Mouse (Mus musculus) right cerebral cortex, postnatal 36 days (tissue): ENCODE measurements around the gene Kank4.
"Not testable (repeated sequence)": the region's sequence is repeated elsewhere in the genome, so short reads cannot be mapped to it uniquely, and the experiment has no call there.

Source experiments
- DNase-seq, 2 experiments: peaks; one replicate each; pipeline ENCODE4 v3.0.0; 2022; ENCODE audit warnings: low spot score in 2 of 2, mixed read lengths in 1 of 2

The Kank4 gene

DNA sequence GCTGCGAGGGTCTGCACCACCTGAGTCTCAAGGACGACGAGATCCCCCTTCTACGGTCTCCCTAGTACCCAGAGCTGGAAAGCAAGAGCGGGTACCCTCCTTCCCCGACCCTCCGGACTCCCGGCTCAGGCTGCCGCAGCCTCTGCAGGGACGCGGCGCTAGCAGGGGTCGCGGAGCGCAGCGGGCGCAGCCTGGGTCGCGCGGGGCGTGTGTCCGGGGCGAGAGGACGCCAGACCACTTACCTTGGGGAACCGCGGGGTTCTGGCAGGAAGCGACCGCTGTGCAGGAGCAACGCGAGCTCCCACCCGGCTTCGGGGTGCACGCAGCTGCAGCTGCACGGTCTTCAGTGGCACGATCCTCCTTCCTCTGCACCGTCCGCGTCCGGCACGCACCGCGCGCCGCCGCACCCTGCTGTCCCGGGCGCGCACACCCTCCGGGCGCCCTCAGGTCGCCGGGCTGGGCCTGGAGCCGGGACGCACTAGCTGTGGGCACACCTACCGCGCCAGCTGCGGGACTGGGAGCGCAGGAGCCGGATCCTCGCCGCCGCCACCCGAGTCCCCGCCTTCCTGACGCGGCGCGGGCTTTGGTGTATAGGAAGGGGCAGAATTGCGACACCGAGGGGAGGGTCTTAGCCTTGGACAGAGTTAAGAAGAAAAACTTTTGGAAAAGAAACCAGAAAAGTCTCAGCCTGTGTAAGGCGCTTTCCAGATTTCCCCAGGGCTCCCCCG, at the start of gene Kank4:
Gene Kank4, minus strand, starts transcription at position 354 of the 728 bp plus-strand sequence.
- no peak for DNase-seq

DNA sequence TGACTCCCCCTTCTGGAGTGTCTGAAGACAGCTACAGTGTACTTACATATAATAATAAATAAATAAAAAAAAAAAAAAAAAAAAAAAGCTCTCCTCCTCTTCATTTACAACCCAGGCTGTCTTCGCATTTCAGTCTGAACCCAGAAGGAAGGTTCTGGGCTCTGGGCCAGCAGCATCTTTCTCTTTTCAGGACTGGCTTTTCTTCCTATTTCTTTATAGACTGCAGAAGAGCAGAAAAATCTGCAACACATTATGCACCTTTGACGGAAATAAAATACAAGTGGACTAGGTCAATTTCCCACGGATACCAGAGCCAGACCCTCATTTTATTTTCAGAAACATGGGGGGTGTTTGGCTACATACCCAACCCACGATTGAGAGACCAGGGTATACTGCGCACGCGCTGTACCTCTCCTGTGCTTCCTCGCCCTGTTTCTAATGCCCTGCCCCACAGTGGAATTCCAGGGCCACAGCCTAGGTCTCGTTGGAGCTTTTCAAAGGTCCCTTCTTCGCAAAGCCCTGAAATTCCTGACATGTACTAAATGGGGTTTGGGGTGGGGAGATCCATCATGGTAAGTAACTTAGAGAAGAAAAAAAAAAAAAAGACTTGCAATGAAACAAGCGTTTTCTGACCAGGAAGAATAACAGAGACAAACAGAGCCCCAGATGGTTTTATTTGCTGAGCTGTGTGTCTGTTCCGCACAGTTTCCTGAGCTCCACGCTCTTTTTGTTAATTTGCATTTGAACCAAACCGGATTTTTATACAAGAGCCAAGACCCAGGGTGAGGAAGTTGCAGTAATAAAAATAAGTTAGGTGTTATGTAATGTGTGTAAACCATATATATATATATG, 48.3 kb upstream of the Kank4 start:
- peak; percentile 9 to 14 for DNase-seq

DNA sequence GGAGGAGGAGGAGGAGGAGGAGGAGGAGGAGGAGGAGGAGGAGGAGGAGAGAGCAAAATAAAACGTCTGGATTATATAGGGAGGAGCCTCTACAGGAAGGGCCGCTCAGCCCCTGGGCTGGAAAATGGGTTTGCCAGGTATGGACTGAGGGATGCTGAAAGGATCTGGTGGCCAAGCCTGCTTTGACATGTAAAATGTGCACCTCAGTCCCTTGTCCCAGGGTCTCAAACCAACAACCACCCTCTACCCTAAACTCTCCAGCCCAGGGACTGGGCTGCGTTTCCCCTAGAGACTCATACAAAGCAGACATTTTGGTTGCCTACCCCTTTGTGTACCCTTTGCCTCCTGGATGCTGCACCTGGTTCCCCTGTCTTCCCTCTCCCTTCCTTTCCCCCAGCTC, 47.2 kb upstream of the Kank4 start:
- no peak for DNase-seq

DNA sequence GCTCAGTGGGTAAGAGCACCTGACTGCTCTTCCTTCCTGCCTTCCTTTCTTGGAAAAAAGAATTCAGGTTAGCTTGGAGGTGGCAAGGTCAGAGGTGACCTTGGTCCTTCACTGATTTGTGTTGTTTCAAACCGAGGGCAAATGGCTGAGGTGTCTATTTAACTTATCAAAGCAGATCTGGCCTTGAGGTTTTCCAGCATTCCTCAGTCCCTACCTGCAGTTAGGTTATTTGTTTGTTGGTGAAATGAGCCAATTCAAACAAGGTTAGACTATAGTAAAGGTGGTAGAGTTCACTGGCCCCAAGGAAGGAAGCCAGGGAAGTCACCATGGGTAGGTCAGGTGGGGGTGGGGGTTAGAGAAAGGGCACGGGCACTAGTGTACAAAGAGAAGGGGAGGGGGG, 46.8 kb upstream of the Kank4 start:
- DNase-seq: no peak

DNA sequence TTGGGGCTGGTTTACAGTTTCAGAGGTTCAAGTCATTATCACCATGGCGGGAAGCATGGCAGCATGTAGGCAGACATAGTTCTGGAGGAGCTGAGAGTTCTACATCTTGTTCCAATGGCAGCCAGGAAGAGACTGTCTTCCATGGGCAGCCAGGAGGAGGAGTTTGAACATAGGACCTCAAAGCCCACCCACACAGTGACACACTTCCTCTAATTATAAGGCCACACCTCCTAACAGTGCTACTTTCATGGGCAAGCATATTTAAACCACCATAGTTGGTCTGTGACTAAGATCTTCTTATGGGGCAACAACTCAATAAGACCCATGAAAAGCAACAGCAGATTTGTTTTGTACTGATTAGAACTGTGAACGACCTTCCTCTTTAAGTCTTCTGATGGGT, 46.1 kb upstream of the Kank4 start:
- DNase-seq: no peak

DNA sequence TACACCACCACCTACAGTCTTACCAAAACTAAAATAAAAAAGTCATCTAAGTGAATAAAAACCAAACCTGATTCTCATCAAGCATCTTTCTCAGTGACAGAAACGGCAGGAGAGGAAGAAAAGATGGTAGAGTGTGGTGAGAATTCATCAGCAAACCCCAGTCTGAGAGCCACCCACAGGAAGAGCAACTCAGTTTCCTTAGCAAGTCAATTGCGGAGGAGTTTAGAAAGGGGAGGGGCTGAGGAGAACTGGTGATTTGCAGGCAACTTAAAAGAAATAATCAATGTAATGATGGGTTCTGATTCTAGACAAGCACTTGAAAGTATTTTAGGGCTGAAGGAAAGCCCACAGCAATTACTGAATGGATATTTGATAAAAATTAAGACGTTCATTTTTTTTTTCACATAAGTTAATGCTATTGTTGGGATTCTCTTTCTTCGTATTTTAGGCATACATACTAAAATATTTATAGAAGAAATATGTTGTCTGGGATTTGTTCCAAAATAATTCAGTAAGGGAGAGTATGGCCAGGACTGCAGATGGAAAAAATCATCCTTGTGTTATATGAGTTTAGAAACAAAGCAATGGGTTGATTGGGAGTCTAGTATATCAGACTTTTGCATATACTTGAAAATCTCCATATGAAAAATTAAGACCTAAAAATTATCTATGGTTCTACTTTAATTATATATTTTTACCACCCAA, 41.0 kb upstream of the Kank4 start:
- DNase-seq: no peak

DNA sequence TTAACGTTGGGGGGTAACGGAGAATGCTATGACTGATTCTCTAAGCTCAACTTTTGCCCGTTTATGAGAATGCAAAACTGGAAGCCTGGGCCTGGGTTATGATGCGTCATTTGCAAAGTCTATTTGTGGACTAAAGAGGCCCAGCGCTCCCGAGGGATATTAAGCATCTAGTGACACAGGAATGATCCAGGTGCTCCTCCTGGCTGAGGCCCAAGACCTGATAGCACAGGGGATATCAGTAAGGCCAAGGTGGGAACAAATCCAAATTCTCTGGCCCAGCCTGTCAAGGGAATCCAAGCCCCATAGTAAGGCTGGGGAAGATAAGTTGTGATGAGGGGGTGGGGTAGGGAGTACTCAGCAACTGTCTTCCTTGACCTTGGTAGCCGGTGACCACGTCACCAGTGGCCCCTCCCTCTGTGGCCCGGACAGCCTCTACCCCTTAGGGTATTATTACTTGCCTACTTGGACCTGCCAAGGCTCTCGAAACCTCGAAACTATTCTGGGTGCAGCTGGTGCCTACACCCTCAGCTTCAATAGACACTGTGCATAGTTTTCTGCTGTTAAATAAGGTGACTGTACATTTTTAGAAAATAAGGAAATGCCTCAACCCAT, 39.8 kb upstream of the Kank4 start:
- no peak for DNase-seq

DNA sequence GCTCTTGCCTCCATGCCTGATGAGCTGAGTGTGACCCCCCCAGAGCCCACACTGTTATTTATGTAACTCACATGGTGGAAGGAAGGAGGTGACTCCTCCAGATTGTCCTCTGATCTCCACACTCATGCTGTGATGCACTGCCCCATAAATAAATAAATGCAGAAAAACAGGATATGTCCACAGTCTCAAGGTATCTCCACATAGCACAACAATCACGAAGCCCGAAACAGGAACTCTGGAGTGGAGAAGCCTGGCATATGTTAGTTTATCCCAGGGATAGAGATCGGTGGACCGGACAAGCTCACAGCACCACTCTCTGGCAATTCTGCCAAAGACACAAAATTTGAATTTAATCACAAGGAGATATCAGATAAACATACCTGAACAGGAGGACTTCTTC, 36.6 kb upstream of the Kank4 start:
- no peak for DNase-seq

DNA sequence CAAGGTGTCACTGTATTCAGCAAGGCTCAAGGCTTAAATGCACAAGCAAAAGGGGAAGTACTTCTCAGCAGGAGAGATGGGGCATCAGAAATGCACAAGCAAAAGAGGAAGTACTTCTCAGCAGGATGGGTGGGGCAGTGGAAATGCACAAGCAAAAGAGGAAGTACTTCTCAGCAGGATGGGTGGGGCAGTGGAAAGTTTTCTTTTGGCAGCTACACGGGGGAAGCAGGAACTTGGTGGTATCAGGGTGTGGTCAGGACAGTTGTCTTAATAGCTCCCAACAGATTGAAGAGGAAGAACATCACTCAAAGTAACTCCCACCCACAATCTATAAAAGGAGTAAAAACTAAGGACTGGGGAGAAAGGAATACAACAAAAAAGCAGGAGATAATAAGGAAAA, 33.1 kb upstream of the Kank4 start:
- not testable (repeated sequence) for DNase-seq

DNA sequence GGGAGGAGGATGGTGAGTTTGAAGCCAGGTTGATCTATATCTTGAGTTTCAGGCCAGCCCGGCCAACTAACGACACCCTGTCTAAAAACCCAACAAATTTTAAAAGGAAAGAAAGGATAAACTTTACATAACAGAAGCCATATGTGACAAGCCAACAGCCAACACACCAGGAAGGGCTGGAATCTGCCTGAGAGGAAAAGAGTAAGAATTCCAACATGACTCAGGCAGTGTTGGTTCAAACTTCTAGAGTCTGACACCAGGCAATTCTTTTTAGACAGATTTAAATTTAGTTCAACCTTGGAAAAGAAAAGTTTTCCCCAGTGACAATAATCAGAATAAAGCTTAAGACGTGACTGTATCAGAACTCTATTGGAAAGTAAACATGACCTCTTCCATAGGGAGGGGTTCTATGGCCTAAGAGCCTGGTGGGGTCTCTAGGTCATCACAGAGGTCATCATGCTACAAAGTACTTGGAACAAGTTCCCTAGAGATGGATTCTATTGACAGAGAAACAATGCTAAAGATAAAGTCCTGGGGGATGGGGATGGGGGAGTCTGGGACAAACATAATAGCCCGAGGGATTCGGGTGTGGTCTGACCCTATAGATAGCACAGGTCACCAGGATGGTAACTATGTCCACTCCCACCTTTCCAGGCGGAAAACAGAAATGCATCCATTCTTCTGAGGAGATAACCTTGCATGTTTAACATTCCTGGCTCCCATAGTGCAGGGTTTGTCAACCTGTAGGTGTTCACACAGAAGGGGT, 30.0 kb upstream of the Kank4 start:
- DNase-seq: no peak

DNA sequence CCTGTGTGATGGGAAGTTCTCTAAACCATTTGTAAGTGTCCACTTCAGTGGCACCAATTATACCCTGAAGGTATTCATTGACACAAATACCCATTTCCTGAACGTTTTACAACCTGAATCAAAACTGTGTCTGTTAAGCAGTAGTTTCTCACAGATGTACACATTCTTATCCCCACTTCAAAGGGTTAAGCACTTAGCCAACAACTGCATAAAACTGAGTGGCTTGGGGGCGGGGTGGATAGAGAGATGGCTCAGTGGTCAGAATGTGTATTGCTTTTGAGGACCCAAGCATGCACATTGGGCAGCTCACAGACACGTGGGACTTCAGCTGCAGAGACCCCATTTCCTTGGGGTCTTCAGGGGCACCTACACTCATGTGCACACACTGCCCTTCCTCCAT, 29.1 kb upstream of the Kank4 start:
- no peak for DNase-seq

DNA sequence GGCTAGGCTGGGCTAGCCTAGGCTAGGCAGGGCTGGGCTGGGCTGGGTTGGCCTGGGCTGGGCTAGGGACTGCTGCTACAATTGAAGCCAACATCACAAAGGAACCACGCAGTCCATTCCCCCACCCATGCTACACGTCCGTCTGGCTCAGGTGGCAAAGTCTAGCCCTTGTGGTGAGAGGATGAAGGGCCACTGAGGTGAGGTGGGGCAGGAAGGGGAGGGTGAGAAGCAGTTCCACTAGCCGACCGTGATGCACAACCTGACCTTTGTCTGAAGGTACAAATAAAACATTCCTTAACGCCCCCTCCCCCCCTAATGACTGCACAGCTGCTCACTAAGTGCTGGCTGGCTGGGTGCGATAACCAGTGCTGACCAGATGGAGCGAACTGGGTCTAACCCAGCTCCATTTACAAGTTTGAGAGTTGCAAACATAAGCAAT, 28.4 kb upstream of the Kank4 start:
- no peak for DNase-seq

DNA sequence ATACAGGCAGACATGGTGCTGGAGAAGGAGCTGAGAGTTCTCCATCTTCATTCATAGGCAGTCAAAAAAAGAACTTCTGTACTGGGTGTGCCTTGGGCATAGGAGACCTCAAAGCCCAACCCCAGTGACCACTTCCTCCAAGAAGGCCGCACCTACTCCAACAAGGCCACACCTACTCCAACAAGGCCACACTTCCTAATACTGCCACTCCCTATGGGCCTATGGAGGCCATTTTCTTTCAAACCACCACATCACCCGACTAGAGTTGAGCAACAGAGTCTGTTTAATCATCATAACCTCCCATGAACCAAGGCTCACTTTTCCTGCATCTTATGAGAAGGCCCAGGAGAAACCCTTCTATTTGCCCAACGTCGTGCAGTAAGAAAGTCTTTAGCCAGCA, 27.9 kb upstream of the Kank4 start:
- no peak for DNase-seq

DNA sequence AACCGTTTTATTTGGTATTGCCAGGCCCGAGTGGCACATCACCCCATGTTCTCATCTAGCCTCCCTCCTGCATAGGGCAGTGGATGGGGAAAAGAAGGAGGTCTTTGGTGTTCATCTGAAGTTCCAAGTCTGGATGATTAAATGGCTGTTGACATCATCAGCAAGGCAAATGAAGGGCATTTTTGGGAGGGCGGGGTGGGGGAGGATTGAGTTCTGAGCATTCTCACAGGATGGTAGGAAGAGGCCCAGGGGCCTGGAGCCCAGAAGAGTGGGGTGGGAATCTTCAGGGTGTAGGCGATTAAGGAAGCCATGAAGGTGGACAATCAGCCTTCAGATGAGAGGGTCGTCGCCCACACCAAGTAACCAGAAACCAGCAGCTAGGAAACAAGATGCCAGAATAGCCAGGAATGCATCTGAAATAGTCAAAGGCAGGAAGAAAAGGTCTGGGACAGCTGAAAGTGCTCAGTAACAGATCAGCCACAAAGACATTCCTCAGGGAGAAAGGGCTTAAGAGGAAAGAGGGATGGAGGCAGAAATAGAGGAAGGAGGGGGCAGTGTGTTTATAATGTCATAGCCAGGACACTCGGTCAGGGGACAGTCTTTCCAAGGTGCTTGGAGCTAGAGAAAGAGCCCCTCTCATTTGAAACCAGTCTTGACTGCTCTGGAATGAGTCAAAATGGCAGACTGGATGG, 26.7 kb upstream of the Kank4 start:
- DNase-seq: no peak

DNA sequence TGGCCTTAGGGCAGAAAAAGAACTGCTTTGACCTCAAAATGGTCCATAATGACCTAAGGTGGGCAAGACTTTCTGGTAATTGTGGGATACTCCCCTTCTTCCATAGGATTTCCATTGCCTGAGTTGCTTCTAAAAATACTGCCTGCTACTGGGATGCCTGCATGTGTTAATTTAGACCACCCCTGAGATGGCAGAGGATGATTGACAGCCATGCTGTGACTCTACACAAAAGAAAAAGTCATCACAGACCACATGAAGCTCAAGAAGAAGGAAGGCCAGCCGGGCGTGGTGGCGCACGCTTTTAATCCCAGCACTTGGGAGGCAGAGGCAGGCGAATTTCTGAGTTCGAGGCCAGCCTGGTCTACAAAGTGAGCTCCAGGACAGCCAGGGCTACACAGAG, 23.9 kb upstream of the Kank4 start:
- DNase-seq: not testable (repeated sequence)

DNA sequence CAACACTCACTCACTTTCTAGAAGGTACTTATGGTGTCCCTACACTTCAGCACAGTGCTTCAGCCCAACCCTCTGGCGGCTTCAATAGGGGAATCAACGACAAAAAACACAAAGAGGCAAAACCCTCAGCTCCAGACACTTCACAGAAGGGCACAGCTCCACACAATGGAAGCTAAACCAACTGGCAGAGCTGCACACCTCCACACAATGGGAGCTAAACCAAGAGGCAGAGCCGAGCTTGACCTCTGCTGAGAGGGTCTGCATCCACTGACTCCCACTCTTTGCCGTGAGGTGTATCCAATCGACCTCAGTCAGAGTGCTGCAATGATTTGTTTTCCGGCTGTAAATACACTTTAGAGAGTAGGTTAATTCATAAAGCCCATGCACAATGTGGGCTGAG, 23.2 kb upstream of the Kank4 start:
- DNase-seq: no peak

DNA sequence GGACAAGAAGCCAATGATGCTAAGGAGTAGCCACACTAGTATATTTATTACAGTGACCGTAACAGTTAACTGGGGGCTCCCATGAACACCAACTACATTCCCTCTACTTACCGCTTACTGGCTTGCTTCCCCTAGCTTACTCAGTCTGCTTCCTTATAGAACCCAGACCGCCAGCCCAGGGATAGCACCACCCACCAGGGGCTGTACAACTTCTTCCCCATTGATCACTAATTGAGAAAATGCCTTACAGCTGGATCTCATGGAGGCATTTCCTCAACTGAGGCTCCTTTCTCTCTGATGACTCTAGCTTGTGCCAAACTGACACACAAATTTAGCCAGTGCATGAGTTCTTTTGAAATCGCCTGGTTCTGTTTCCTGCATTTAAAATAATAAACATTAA, 21.6 kb upstream of the Kank4 start:
- DNase-seq: no peak

DNA sequence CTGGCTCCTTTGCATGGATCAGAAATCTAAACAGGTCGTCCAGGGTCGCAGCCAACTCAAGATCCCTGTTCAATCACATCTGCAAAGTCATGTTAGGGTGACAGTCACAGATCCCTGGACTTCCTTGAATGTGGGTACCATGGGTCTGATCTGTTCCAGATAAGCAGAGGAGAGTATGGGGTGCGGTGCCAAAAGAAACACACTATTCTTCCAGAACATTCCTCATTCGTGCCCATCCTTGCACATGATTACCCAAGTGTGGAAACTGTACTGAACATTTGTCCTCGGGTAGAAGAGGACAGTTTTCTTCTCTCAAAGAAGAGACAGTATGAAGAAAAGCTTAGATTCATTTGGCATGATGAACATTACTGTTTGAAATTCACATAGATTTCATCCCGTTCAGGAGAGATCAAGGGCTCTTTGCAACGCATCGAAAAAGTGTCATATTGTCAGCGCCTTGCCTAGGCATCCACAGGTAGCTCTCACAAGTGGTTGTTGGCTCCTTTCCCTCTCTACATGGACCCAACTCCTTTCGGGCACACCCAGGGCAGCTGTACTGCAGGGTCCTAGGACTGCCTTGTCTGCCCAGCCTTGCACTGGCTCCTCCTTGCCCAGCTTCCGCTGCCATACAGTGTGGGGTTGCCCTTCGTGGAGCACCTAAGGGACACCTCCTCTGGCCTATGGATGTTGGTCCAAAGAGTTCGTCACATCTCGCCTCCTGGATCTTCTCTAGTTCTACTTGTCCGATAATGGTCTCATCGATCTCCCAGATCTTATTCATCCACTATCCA, 20.6 kb upstream of the Kank4 start:
- DNase-seq: no peak

DNA sequence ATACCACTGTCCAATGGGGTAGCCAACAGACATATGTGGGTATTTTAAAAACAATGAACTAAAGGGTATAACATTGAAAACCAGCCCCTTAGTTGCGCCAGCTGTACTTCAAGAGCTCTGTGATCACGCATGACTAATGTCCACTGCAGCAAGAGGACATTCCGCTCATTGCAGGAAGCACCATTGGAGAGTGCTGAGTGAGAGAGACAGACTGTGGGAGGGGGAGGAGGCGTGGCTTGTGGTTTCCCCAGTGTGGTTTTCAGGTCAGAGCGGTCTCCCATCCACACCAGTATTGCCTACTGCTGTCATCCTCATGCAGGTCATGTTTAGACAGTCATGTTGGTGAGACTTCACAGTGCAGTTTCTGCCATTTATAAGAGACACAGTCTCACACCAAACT, 19.2 kb upstream of the Kank4 start:
- no peak for DNase-seq

DNA sequence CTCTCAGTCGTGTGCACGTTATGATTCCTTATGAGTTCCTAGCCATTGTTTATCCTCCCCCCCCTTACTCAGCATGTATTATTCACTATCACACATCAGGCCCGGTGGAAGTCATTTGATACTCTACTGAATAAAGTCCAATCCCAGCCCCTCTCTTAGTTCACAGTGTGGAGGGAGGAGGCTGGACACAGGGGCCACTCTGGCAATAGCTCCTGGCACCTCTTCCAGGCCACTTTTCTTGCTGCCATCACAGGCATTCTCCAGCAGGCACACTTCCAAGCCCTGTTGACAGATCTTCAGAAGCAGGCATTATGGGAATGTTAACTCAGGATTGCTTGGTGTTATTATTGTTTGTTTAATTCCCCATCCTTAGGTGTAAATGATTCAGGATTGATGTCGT, 17.4 kb upstream of the Kank4 start:
- DNase-seq: no peak
